Mouse (Mus musculus) T-helper 17 cell (primary cell): ENCODE measurements around the gene Thbs4.

ENCODE experiments used
- in situ Hi-C, 2 experiments: fragments of 300-600 bp; cut with MboI, MseI; formaldehyde crosslinking; loops; 1 replicate in 1 of 2; 2 replicates in 1 of 2; pipeline ENCODE4 v1.15.1; 2025; ENCODE audit warnings: high pct_unique_total_duplicates in 2 of 2

The Thbs4 gene

GRCm38 (mm10) chr13:92722389-92722788 is 72.2 kb downstream of the Thbs4 start:
- in situ Hi-C loops: no loop called here

GRCm38 (mm10) chr13:92721006-92721405 is 73.6 kb downstream of the Thbs4 start:
- in situ Hi-C loops: no loop called here

GRCm38 (mm10) chr13:92717851-92718665 is 76.6 kb downstream of the Thbs4 start:
- in situ Hi-C loops: no loop called here

GRCm38 (mm10) chr13:92712619-92713018 is 82.0 kb downstream of the Thbs4 start:
- in situ Hi-C loops: no loop called here

- in situ Hi-C loops: no loop called here
Measured at GRCm38 (mm10) chr13:92711821-92712220, 82.8 kb downstream of the Thbs4 start.

- in situ Hi-C loops: no loop called here
Measured at GRCm38 (mm10) chr13:92710361-92710760, 84.3 kb downstream of the Thbs4 start.

- in situ Hi-C loops: no loop called here
Measured at GRCm38 (mm10) chr13:92709535-92709934, 85.1 kb downstream of the Thbs4 start.

GRCm38 (mm10) chr13:92708466-92708865 is 86.2 kb downstream of the Thbs4 start:
- in situ Hi-C loops: no loop called here

- in situ Hi-C loops: no loop called here
Measured at GRCm38 (mm10) chr13:92707941-92708340, 86.7 kb downstream of the Thbs4 start.

GRCm38 (mm10) chr13:92706342-92707061 is 88.1 kb downstream of the Thbs4 start:
- in situ Hi-C loops: no loop called here

GRCm38 (mm10) chr13:92705016-92705535 is 89.5 kb downstream of the Thbs4 start:
- in situ Hi-C loops: no loop called here

GRCm38 (mm10) chr13:92704189-92704588 is 90.4 kb downstream of the Thbs4 start:
- in situ Hi-C loops: no loop called here

- in situ Hi-C loops: no loop called here
Measured at GRCm38 (mm10) chr13:92703241-92704027, 91.2 kb downstream of the Thbs4 start.

- in situ Hi-C loops: no loop called here
Measured at GRCm38 (mm10) chr13:92702035-92702434, 92.6 kb downstream of the Thbs4 start.
